Mouse (Mus musculus) embryonic facial prominence, embryonic 12.5 days (tissue): ENCODE data around the gene Dab2. TPM values are rescaled to one million over a fixed set of nuclear protein-coding genes. Genes with fewer than 3 reads are reported as not detected.

ENCODE experiments used
- ATAC-seq: fragments of 200-750 bp; cut with Nextera tagmentation; 2 replicates; pipeline ENCODE4 v1.8.0; 2017; ENCODE audit not compliant: insufficient number of reproducible peaks, insufficient read depth, low FRiP score, low TSS enrichment
- H3K27ac ChIP-seq: fragments of 300-500 bp; sonication (generic); 2 replicates; pipeline ENCODE4 v1.5.1; 2016; ENCODE audit warnings: mild to moderate bottlenecking
- H3K27me3 ChIP-seq: fragments of 300-500 bp; sonication (generic); 2 replicates; pipeline ENCODE4 v1.6.1; 2016; ENCODE audit warnings: mild to moderate bottlenecking, moderate library complexity
- H3K36me3 ChIP-seq: fragments of 300-500 bp; sonication (generic); 2 replicates; pipeline ENCODE4 v1.6.1; 2016; ENCODE audit warnings: mild to moderate bottlenecking
- H3K4me1 ChIP-seq: fragments of 300-500 bp; sonication (generic); 2 replicates; pipeline ENCODE4 v1.6.1; 2016
- H3K4me2 ChIP-seq: fragments of 300-500 bp; sonication (generic); replicated peaks from 2 replicates; pipeline ENCODE4 v1.6.1; 2016; ENCODE audit warnings: mild to moderate bottlenecking, moderate library complexity
- H3K4me3 ChIP-seq: fragments of 300-500 bp; sonication (generic); 2 replicates; pipeline ENCODE4 v1.5.1; 2016; ENCODE audit warnings: mild to moderate bottlenecking
- H3K9ac ChIP-seq: fragments of 300-500 bp; sonication (generic); 2 replicates; pipeline ENCODE4 v1.6.1; 2016; ENCODE audit warnings: mild to moderate bottlenecking, moderate library complexity
- H3K9me3 ChIP-seq: fragments of 300-500 bp; sonication (generic); 2 replicates; pipeline ENCODE4 v1.6.1; 2016; ENCODE audit warnings: mild to moderate bottlenecking, moderate library complexity
- WGBS: fragments of 180-500 bp; shearing (Covaris S2); methylation state at CpG from one replicate; pipeline ENCODE4 v1.1.7; 2016; 5-methylcytosine and 5-hydroxymethylcytosine counted together
- polyA plus RNA-seq: library from polyadenylated mRNA; unstranded; fragments of >200 nt; fragmentation: Nextera tagmentation; extraction: Ambion mirVana; gene quantifications from 2 replicates; pipeline ENCODE4 v1.2.1, GENCODE M21; 2016

Dab2 gene
- polyA plus RNA-seq, 1 experiment from 2014 or later: 87.6 TPM

- H3K9ac ChIP-seq: no peak overlapping the region
- no peaks in the 10 kb centered on the region for H3K4me1 ChIP-seq
- H3K9me3 ChIP-seq: no peaks in the 10 kb centered on the region
- no peak overlapping the region for H3K4me2 ChIP-seq
- no peak overlapping the region for H3K4me3 ChIP-seq
- ATAC-seq: no peak
- H3K27ac ChIP-seq: no peak overlapping the region
- H3K36me3 ChIP-seq: no peaks in the 10 kb centered on the region
- 68% methylated on average over 2 of the region's 2 CpGs for WGBS
- H3K27me3 ChIP-seq: no peaks in the 10 kb centered on the region
Measured at GRCm38 (mm10) chr15:6331380-6331779, 31.8 kb downstream of the Dab2 start.

- no peak for ATAC-seq
- no peak overlapping the region for H3K27ac ChIP-seq
- no peak overlapping the region for H3K9ac ChIP-seq
- 86% methylated on average over 1 of the region's 1 CpGs for WGBS
- H3K36me3 ChIP-seq: no peaks in the 10 kb centered on the region
- peaks cover 9% of the 10 kb centered on the region; the same call in 1 of the 2 replicates for H3K4me1 ChIP-seq
- H3K9me3 ChIP-seq: no peaks in the 10 kb centered on the region
- H3K4me2 ChIP-seq: no peak overlapping the region
- H3K4me3 ChIP-seq: no peak overlapping the region
- H3K27me3 ChIP-seq: no peaks in the 10 kb centered on the region
Measured at GRCm38 (mm10) chr15:6334664-6335206, 35.1 kb downstream of the Dab2 start.

- Histone ChIP-seq H3K27me3 (no peaks in the 10 kb centered on the region), H3K9ac (no peak overlapping the region), H3K4me2 (no peak overlapping the region), H3K27ac (no peak overlapping the region), H3K36me3 (no peaks in the 10 kb centered on the region), H3K4me3 (no peak overlapping the region), H3K9me3 (no peaks in the 10 kb centered on the region), H3K4me1 (peaks cover 9% of the 10 kb centered on the region; the same call in 1 of the 2 replicates)
- ATAC-seq: no peak
- 72% methylated on average over 5 of the region's 5 CpGs for WGBS
Measured at GRCm38 (mm10) chr15:6339767-6340166, 40.2 kb downstream of the Dab2 start.

- Histone ChIP-seq H3K4me1 (peaks cover 9% of the 10 kb centered on the region; the same call in 1 of the 2 replicates), H3K36me3 (no peaks in the 10 kb centered on the region), H3K4me3 (no peak overlapping the region), H3K27me3 (no peaks in the 10 kb centered on the region), H3K9me3 (no peaks in the 10 kb centered on the region), H3K9ac (no peak overlapping the region), H3K27ac (no peak overlapping the region), H3K4me2 (no peak overlapping the region)
- no peak for ATAC-seq
- 80% methylated on average over 6 of the region's 6 CpGs for WGBS
Measured at GRCm38 (mm10) chr15:6340347-6340746, 40.8 kb downstream of the Dab2 start.

- no peak overlapping the region for H3K27ac ChIP-seq
- 81% methylated on average over 6 of the region's 6 CpGs for WGBS
Measured at GRCm38 (mm10) chr15:6341427-6341826, 41.8 kb downstream of the Dab2 start.

GRCm38 (mm10) chr15:6353901-6354300 is 54.3 kb downstream of the Dab2 start:
- Histone ChIP-seq H3K9ac (no peak overlapping the region), H3K4me2 (no peak overlapping the region), H3K27me3 (no peaks in the 10 kb centered on the region), H3K4me1 (no peaks in the 10 kb centered on the region), H3K36me3 (no peaks in the 10 kb centered on the region), H3K4me3 (no peak overlapping the region), H3K27ac (no peak overlapping the region), H3K9me3 (no peaks in the 10 kb centered on the region)
- WGBS: 87% methylated on average over 3 of the region's 3 CpGs
- ATAC-seq: no peak

More at GRCm38 (mm10) chr15:6341427-6341826, 41.8 kb downstream of the Dab2 start:
- Histone ChIP-seq H3K27me3 (no peaks in the 10 kb centered on the region), H3K36me3 (no peaks in the 10 kb centered on the region), H3K4me3 (no peak overlapping the region), H3K4me2 (no peak overlapping the region), H3K9me3 (no peaks in the 10 kb centered on the region), H3K4me1 (peaks cover 9% of the 10 kb centered on the region; the same call in 1 of the 2 replicates), H3K9ac (no peak overlapping the region)
- ATAC-seq: no peak

GRCm38 (mm10) chr15:6359859-6360258 is 60.3 kb downstream of the Dab2 start:
- no peak overlapping the region for H3K27ac ChIP-seq
- H3K36me3 ChIP-seq: no peaks in the 10 kb centered on the region
- H3K27me3 ChIP-seq: no peaks in the 10 kb centered on the region
- H3K9me3 ChIP-seq: no peaks in the 10 kb centered on the region
- no peak for ATAC-seq
- H3K9ac ChIP-seq: no peak overlapping the region
- no peak overlapping the region for H3K4me2 ChIP-seq
- 84% methylated on average over 2 of the region's 2 CpGs for WGBS
- no peaks in the 10 kb centered on the region for H3K4me1 ChIP-seq
- H3K4me3 ChIP-seq: no peak overlapping the region

- ATAC-seq: 0 out of 2 replicates have a peak, but pooled peaks have one; percentile 52
- Histone ChIP-seq H3K4me2 (no peak overlapping the region), H3K9ac (no peak overlapping the region), H3K27me3 (no peaks in the 10 kb centered on the region), H3K36me3 (no peaks in the 10 kb centered on the region), H3K9me3 (no peaks in the 10 kb centered on the region), H3K4me3 (no peak overlapping the region), H3K27ac (peak overlapping the region; percentile 60; the same call in 1 of the 2 replicates), H3K4me1 (no peaks in the 10 kb centered on the region)
- 25% methylated on average over 1 of the region's 1 CpGs for WGBS
Measured at GRCm38 (mm10) chr15:6369974-6370373, 70.4 kb downstream of the Dab2 start.

- Histone ChIP-seq H3K27me3 (no peaks in the 10 kb centered on the region), H3K4me1 (no peaks in the 10 kb centered on the region), H3K4me2 (no peak overlapping the region), H3K36me3 (no peaks in the 10 kb centered on the region), H3K9me3 (no peaks in the 10 kb centered on the region), H3K4me3 (no peak overlapping the region), H3K27ac (no peak overlapping the region), H3K9ac (no peak overlapping the region)
- no peak for ATAC-seq
- WGBS: 92% methylated on average over 2 of the region's 2 CpGs
Measured at GRCm38 (mm10) chr15:6371486-6371885, 71.9 kb downstream of the Dab2 start.

- Histone ChIP-seq H3K27me3 (no peaks in the 10 kb centered on the region), H3K4me2 (no peak overlapping the region)
- 74% methylated on average over 13 of the region's 13 CpGs for WGBS
Measured at GRCm38 (mm10) chr15:6375016-6375415, 75.4 kb downstream of the Dab2 start.

GRCm38 (mm10) chr15:6376001-6376400 is 76.4 kb downstream of the Dab2 start:
- Histone ChIP-seq H3K36me3 (no peaks in the 10 kb centered on the region), H3K4me2 (no peak overlapping the region), H3K27ac (peak overlapping the region; percentile 5; the same call in 1 of the 2 replicates), H3K9me3 (no peaks in the 10 kb centered on the region), H3K4me1 (0 out of 2 replicates have a peak, but pooled peaks cover 3% of the 10 kb centered on the region), H3K9ac (no peak overlapping the region), H3K4me3 (no peak overlapping the region), H3K27me3 (no peaks in the 10 kb centered on the region)
- WGBS: 79% methylated on average over 5 of the region's 5 CpGs
- no peak for ATAC-seq

More at GRCm38 (mm10) chr15:6375016-6375415, 75.4 kb downstream of the Dab2 start:
- no peak for ATAC-seq
- Histone ChIP-seq H3K4me1 (0 out of 2 replicates have a peak, but pooled peaks cover 3% of the 10 kb centered on the region), H3K36me3 (no peaks in the 10 kb centered on the region), H3K9ac (no peak overlapping the region), H3K4me3 (no peak overlapping the region), H3K27ac (no peak overlapping the region), H3K9me3 (no peaks in the 10 kb centered on the region)

GRCm38 (mm10) chr15:6376785-6377184 is 77.2 kb downstream of the Dab2 start:
- H3K9me3 ChIP-seq: no peaks in the 10 kb centered on the region
- H3K27me3 ChIP-seq: no peaks in the 10 kb centered on the region
- 0 out of 2 replicates have a peak, but pooled peaks cover 3% of the 10 kb centered on the region for H3K4me1 ChIP-seq
- 76% methylated on average over 11 of the region's 11 CpGs for WGBS
- no peak overlapping the region for H3K27ac ChIP-seq
- H3K4me2 ChIP-seq: no peak overlapping the region
- no peak overlapping the region for H3K4me3 ChIP-seq
- H3K9ac ChIP-seq: no peak overlapping the region
- H3K36me3 ChIP-seq: no peaks in the 10 kb centered on the region
- ATAC-seq: no peak
